Mouse (Mus musculus) small intestine, adult 2 months (tissue): ENCODE results near the gene Ccdc78.

Experiments used
- CTCF ChIP-seq: fragments of 200-500 bp; IDR thresholded peaks from 2 replicates; pipeline ENCODE4 v1.5.1; 2012; ENCODE audit warnings: low read depth, mild to moderate bottlenecking, control low read depth, inconsistent platforms, low read length, moderate library complexity, mixed read lengths; ENCODE audit not compliant: insufficient replicate concordance, insufficient read length; ENCODE audit errors: extremely low read depth
- POLR2A ChIP-seq: fragments of 200-500 bp; IDR thresholded peaks from 2 replicates; pipeline ENCODE4 v1.6.1; 2012; ENCODE audit warnings: low read depth, mild to moderate bottlenecking, control low read depth, inconsistent platforms, low read length, moderate library complexity

- TF ChIP-seq POLR2A (no peak), CTCF (peak; percentile 45; the same call in 1 of the 2 replicates)
Measured at GRCm38 (mm10) chr17:25813471-25813870, 27.1 kb downstream of the Ccdc78 start.
